Mouse (Mus musculus) stomach, embryonic 14.5 days (tissue): ENCODE data around the gene Gm853. TPM values are rescaled to one million over a fixed set of nuclear protein-coding genes. Genes with fewer than 3 reads are reported as not detected.

Source experiments
- ATAC-seq: fragments of 200-750 bp; cut with Nextera tagmentation; 2 replicates; pipeline ENCODE4 v1.8.0; 2017; ENCODE audit warnings: low read depth, moderate TSS enrichment; ENCODE audit not compliant: insufficient number of reproducible peaks, insufficient read depth, low FRiP score
- H3K27ac ChIP-seq: fragments of 300-500 bp; sonication (generic); 2 replicates; pipeline ENCODE4 v1.5.1; 2014; ENCODE audit warnings: mild to moderate bottlenecking, low read length, moderate library complexity, mixed read lengths
- H3K27me3 ChIP-seq: fragments of 300-500 bp; sonication (generic); 2 replicates; pipeline ENCODE4 v1.6.1; 2014; ENCODE audit warnings: low read length, control low read depth, mixed read lengths; ENCODE audit not compliant: control insufficient read depth, insufficient read depth
- H3K36me3 ChIP-seq: fragments of 300-500 bp; sonication (generic); 2 replicates; pipeline ENCODE4 v1.6.1; 2014; ENCODE audit warnings: mild to moderate bottlenecking, control low read depth, low read length, moderate library complexity, mixed read lengths; ENCODE audit not compliant: control insufficient read depth, insufficient read depth
- H3K4me1 ChIP-seq: fragments of 300-500 bp; sonication (generic); 2 replicates; pipeline ENCODE4 v1.6.1; 2014; ENCODE audit warnings: low read length, control low read depth, mixed read lengths; ENCODE audit not compliant: control insufficient read depth, insufficient read depth
- H3K4me2 ChIP-seq: fragments of 300-500 bp; sonication (generic); replicated peaks from 2 replicates; pipeline ENCODE4 v1.6.1; 2014; ENCODE audit warnings: low read depth, low read length, control low read depth
- H3K4me3 ChIP-seq: fragments of 300-500 bp; sonication (generic); 2 replicates; pipeline ENCODE4 v1.5.1; 2014; ENCODE audit warnings: low read depth, low read length, control low read depth
- H3K9ac ChIP-seq: fragments of 300-500 bp; sonication (generic); replicated peaks from 2 replicates; pipeline ENCODE4 v1.6.1; 2014; ENCODE audit warnings: low read depth, mild to moderate bottlenecking, control low read depth, low read length, moderate library complexity, mixed read lengths
- H3K9me3 ChIP-seq: fragments of 300-500 bp; sonication (generic); 2 replicates; pipeline ENCODE4 v1.6.1; 2016; ENCODE audit warnings: low read depth, low read length, control low read depth; ENCODE audit not compliant: control insufficient read depth
- WGBS: fragments of 180-500 bp; shearing (Covaris S2); extraction: QIAGEN DNeasy Blood & Tissue Kit; methylation state at CpG from one replicate; pipeline ENCODE4 v1.1.7; 2014; 5-methylcytosine and 5-hydroxymethylcytosine counted together
- polyA plus RNA-seq: library from polyadenylated mRNA; unstranded; fragments of >200 nt; fragmentation: Nextera tagmentation; extraction: Ambion mirVana; gene quantifications from 2 replicates; pipeline ENCODE4 v1.2.1, GENCODE M21; 2014

The Gm853 gene
- polyA plus RNA-seq, 1 experiment from 2014 or later, result not detected

DNA sequence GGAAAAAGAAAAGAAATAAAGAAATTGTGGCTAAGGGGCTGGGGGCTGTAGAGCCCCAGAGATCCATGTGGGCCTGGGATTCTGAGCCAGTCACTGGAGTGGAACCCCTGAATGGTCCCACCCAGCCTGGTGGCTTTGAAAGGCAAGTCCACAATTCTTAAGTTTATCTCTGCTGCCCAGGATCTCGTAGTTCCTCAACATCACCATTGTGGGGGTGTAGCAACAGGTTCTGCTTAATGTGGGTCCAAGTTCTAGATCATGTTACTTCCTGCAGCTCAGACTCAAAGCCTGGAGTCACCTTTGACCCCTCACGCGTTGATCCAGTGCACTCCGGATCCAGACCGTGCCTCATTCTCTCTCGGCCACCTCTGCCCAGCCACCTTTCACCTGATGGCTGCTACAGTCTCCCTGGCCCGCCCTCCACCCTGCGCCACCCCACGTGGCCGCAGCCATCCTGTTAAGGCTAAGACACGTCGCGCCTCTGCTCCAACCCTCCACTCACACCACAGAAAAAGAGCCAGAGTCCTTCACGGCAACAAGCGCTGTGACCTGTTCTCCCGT lies 52.7 kb downstream of the Gm853 start:
- Histone ChIP-seq H3K4me3 (no peak overlapping the region), H3K4me2 (no peak overlapping the region), H3K9ac (no peak overlapping the region), H3K27ac (no peak overlapping the region), H3K4me1 (peaks cover 39% of the 10 kb centered on the region), H3K9me3 (no peaks in the 10 kb centered on the region), H3K27me3 (0 out of 2 replicates have a peak, but pooled peaks cover 1% of the 10 kb centered on the region), H3K36me3 (no peaks in the 10 kb centered on the region)
- no peak for ATAC-seq
- 82% methylated on average over 16 of the region's 16 CpGs for WGBS

DNA sequence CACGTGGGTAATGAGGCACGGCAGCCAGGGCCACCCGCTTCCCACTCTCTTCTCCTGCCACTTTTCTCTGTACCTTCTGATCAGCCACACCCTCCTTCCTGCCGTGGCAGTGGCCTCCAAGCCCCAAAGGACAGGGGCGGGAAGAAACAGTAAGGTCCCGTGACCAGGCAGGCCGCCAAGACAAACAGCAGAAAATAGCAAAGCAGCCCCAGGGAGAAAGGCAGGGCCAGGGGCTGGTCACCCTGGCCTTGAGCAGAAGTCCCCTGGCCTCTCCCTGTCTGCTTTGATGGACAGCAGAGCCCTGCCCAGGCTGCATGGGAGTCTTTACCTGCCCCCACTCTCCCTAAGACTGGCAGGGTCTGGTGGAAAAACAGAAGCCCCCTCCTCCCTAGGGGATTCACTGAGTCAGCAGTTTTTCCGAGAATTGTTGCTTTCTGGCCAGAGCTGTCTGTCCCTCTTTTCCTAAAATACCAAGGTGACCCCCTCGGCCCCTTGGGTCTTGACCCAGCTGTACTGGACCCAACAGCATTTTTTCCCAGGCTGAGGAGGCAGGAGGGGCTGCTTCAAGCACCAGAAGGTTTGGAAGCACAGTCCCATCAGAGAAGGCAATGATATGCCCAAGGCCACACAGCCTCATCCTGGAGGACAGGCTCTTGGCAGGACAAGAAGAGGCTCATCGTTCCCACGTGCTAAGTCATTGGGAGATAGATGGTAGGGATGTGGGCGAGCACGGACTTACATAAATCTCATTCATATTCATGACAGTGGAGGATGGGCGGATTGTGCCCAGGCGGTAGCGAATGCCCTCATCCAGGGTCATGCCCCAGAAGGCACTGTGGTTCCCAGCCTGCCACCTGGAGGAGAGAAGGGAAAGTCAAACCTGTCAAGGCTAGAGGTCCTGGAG lies 53.7 kb downstream of the Gm853 start:
- no peak overlapping the region for H3K9ac ChIP-seq
- no peak overlapping the region for H3K4me3 ChIP-seq
- H3K27ac ChIP-seq, result peak overlapping the region; percentile 68; the same call in 1 of the 2 replicates
- WGBS, result 44% methylated on average over 16 of the region's 16 CpGs
- no peaks in the 10 kb centered on the region for H3K27me3 ChIP-seq
- ATAC-seq, result peak; percentile 78
- H3K9me3 ChIP-seq, result no peaks in the 10 kb centered on the region
- H3K4me1 ChIP-seq, result peaks cover 38% of the 10 kb centered on the region
- H3K36me3 ChIP-seq, result no peaks in the 10 kb centered on the region
- H3K4me2 ChIP-seq, result peak overlapping the region; percentile 20; the same call in 1 of the 2 replicates

DNA sequence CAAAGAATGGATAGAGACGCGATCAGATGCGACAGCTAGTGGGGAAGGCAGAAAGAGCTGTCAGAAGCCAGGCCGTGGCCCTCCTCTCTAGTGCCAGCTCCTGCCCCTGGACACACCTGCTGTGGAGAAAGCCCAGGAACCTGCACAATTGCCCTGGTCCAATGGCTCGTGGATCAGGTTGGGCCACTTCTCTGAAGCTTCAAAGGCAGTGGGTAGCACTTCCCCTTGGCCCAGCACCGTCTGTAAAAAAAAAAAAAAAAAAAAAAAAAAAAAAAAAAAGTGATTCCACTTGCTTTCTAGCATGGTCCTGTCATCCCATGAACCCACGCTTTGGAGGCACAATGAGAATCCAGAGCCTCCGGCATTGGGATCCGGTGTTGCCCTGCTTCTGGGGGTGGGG lies 54.4 kb downstream of the Gm853 start:
- Histone ChIP-seq H3K27ac (peak overlapping the region; percentile 68; the same call in 1 of the 2 replicates), H3K27me3 (no peaks in the 10 kb centered on the region), H3K4me1 (peaks cover 42% of the 10 kb centered on the region), H3K9ac (no peak overlapping the region), H3K4me3 (no peak overlapping the region), H3K36me3 (no peaks in the 10 kb centered on the region), H3K9me3 (no peaks in the 10 kb centered on the region), H3K4me2 (0 out of 2 replicates have a peak overlapping the region, but pooled peaks have one; percentile 20)
- WGBS, result 39% methylated on average over 9 of the region's 9 CpGs
- no peak for ATAC-seq

DNA sequence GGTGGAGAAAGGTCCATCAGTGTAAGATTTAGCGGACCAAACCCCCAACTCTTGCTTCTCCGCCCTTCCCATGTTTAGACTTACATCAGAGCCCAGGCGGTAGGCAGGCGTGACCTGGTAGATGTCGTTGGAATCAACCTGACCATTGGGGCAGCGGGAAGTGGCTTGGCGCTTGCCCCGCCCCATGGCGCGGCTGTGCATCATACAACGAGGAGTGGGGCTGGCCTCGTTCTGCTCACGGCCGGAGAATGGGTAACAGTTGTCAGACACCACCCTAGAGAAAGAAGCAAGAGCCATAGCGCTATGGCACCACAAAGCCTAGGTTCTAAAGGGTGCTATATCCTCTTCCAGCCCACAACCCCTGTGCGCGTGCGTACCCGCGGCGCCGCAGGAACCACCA lies 54.9 kb downstream of the Gm853 start:
- no peak overlapping the region for H3K4me3 ChIP-seq
- ATAC-seq, result no peak
- H3K27me3 ChIP-seq, result 0 out of 2 replicates have a peak, but pooled peaks cover 2% of the 10 kb centered on the region
- 0 out of 2 replicates have a peak overlapping the region, but pooled peaks have one; percentile 14 for H3K4me2 ChIP-seq
- H3K36me3 ChIP-seq, result no peaks in the 10 kb centered on the region
- H3K9ac ChIP-seq, result no peak overlapping the region
- 51% methylated on average over 22 of the region's 22 CpGs for WGBS
- H3K4me1 ChIP-seq, result peaks cover 40% of the 10 kb centered on the region
- no peak overlapping the region for H3K27ac ChIP-seq
- no peaks in the 10 kb centered on the region for H3K9me3 ChIP-seq

DNA sequence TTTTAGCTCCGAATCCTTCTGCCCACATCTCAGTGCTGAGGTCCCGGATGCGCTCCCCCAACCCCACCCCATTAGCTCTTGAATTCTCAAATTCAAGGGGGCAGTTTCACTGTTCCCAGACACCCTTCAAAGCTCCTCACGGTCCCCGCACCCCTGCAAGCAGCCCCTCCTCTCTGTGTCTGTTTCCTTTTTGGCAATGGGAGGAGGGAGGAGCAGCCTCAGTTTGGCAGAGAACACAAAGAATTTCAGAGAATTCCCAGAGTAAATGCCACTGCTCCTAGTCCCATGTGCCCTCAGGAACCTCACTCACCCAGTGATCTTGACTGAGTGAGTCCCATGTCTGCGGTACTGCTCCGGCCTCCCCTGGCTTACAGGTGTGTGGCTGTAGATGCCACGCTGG lies 55.6 kb downstream of the Gm853 start:
- H3K4me2 ChIP-seq, result no peak overlapping the region
- H3K27ac ChIP-seq, result no peak overlapping the region
- peaks cover 35% of the 10 kb centered on the region for H3K4me1 ChIP-seq
- H3K9ac ChIP-seq, result no peak overlapping the region
- no peak overlapping the region for H3K4me3 ChIP-seq
- ATAC-seq, result no peak
- WGBS, result 75% methylated on average over 8 of the region's 8 CpGs
- H3K36me3 ChIP-seq, result no peaks in the 10 kb centered on the region
- H3K27me3 ChIP-seq, result 0 out of 2 replicates have a peak, but pooled peaks cover 4% of the 10 kb centered on the region
- no peaks in the 10 kb centered on the region for H3K9me3 ChIP-seq

DNA sequence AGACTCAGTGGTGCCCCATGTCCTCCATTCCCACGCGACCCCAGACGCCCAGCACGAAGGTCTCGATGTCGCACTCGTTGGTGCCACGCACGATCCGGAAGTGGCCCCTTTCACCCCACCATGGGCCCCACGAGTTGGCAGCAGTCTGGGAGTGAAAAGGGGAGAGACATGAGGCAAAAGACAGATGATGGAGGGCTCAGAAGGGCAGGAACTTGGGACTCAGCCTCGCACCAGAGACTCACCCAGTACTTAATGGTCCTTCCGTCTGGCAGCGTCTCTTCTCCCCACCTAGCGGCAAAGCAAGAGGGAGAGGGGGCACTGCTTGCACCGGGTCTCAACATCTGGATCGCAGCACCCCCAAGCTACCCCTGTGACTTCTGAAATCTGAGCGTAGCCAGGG lies 56.1 kb downstream of the Gm853 start:
- no peaks in the 10 kb centered on the region for H3K9me3 ChIP-seq
- ATAC-seq, result no peak
- no peak overlapping the region for H3K4me2 ChIP-seq
- no peaks in the 10 kb centered on the region for H3K36me3 ChIP-seq
- H3K27me3 ChIP-seq, result 0 out of 2 replicates have a peak, but pooled peaks cover 4% of the 10 kb centered on the region
- 74% methylated on average over 18 of the region's 18 CpGs for WGBS
- H3K27ac ChIP-seq, result no peak overlapping the region
- no peak overlapping the region for H3K9ac ChIP-seq
- no peak overlapping the region for H3K4me3 ChIP-seq
- peaks cover 30% of the 10 kb centered on the region for H3K4me1 ChIP-seq

DNA sequence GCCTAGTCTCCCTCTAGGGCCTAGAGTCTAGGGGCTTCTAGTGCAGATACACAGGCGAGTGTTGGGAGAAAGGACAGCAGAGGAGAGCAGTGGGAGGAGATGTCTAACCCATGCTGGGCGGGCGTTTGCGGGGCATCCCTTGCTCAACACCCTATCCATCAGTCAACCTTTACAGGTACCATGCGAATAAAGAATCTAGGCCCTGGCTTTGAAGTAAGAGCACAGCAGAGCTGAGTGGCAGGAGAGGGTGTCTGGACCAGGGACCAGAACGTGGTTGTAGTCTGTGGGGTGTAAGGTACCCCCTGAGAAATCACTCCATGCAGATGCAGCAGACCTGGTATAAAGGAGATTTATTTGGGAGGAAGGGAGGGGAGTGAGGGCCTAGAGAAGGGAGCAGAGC lies 58.1 kb downstream of the Gm853 start:
- H3K4me1 ChIP-seq, result peaks cover 30% of the 10 kb centered on the region

DNA sequence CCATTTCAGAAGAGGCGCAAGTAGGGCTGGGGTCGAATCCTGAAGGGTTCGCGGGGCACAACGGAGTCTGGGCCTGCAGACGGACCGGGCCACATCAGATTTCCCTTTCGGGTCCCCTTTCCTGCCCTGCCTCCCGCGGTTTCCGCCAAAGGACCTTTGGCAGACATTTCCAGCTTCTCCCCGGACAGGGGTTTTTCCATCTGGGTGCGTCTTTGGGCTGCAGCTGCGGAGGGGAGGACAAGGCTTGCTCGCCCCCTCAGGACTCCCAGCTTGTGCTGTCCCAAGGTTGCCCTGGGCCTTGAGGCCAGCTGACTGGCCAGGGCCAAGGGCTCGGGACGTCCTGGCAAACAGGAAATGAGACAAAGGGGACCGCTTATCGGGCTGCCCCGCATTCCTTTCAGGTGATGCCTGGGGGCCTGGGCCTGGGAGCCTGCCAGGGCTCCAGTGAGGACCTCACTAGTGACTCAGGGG lies 58.8 kb downstream of the Gm853 start:
- H3K27me3 ChIP-seq, result 0 out of 2 replicates have a peak, but pooled peaks cover 4% of the 10 kb centered on the region
- peak overlapping the region; percentile 33 for H3K4me2 ChIP-seq
- 0 out of 2 replicates have a peak, but pooled peaks have one; percentile 38 for ATAC-seq
- H3K9ac ChIP-seq, result no peak overlapping the region
- WGBS, result 9% methylated on average over 20 of the region's 20 CpGs
- peak overlapping the region; percentile 34; the same call in 1 of the 2 replicates for H3K27ac ChIP-seq
- H3K9me3 ChIP-seq, result no peaks in the 10 kb centered on the region
- H3K4me3 ChIP-seq, result no peak overlapping the region
- H3K4me1 ChIP-seq, result peaks cover 28% of the 10 kb centered on the region
- no peaks in the 10 kb centered on the region for H3K36me3 ChIP-seq

More for the DNA sequence above, 58.1 kb downstream of the Gm853 start:
- 70% methylated on average over 6 of the region's 6 CpGs for WGBS
- no peaks in the 10 kb centered on the region for H3K9me3 ChIP-seq
- no peak overlapping the region for H3K4me2 ChIP-seq
- H3K36me3 ChIP-seq, result no peaks in the 10 kb centered on the region
- 0 out of 2 replicates have a peak, but pooled peaks cover 4% of the 10 kb centered on the region for H3K27me3 ChIP-seq
- no peak for ATAC-seq
- no peak overlapping the region for H3K9ac ChIP-seq
- H3K27ac ChIP-seq, result no peak overlapping the region
- no peak overlapping the region for H3K4me3 ChIP-seq
